Mouse (Mus musculus) right cerebral cortex, postnatal 25 days (tissue): ENCODE data around the gene Scgb1b15.
"Not testable (repeated sequence)": the region's sequence is repeated elsewhere in the genome, so short reads cannot be mapped to it uniquely, and the experiment has no call there.

ENCODE experiments used
- DNase-seq: peaks from one replicate; pipeline ENCODE4 v3.0.0; 2022

Gene Scgb1b15

GRCm38 (mm10) chr7:32836254-32836653, at the start of gene Scgb1b15:
Scgb1b15 (plus strand) TSS chr7:32836554.
- not testable (repeated sequence) for DNase-seq

GRCm38 (mm10) chr7:32829562-32829961, 6.8 kb upstream of the Scgb1b15 start, which contains the start of gene Scgb2b15:
Scgb2b15 (minus strand) TSS chr7:32829662.
- not testable (repeated sequence) for DNase-seq
